Comparison of ENCODE assay signal across 13 mouse cellular contexts in genomic region chr9:7902311-7902710, GRCm38 (mm10). TPM values are rescaled to one million over a fixed set of nuclear protein-coding genes. Genes with fewer than 3 reads are reported as not detected.
DNase-seq lines count a peak whose midpoint lies in the region; ATAC-seq lines count a peak whose summit lies in the region.
"Had no signal": no experiment of that assay in that cellular context is flagged by ENCODE, and none has a peak within 500 bp of the region (broad histone marks: within the 10 kb centered on the region; RNA-seq: fewer than 3 reads in every experiment).

No protein-coding gene starts in this region.

- no peak for DNase-seq in kidney, postnatal 36 days
- DNase-seq in 3T3-L1 (ENCODE audit: low read depth, low spot score) = peak; percentile 22
- DNase-seq in embryo, embryonic 10.5 days (ENCODE audit: low spot score) = peak; percentile 83
- peak; percentile 69 for DNase-seq in limb, embryonic 10.5 days (ENCODE audit: low spot score)
- no peak for DNase-seq in left cerebral cortex, adult 11 months (ENCODE audit: low spot score)
- no peak for DNase-seq in gastrocnemius, adult 18-20 months (ENCODE audit: low spot score)
- DNase-seq in layer of hippocampus, adult 9-10 months (ENCODE audit: low spot score) = no peak
- DNase-seq: adrenal gland, adult 2 months; heart, postnatal 14 days; kidney, adult 18-20 months had no signal

- H3K9ac ChIP-seq in kidney, embryonic 14.5 days (ENCODE audit: low read depth, low read length) = no peak overlapping the region
- H3K9ac ChIP-seq: forebrain, embryonic 13.5 days; midbrain, embryonic 13.5 days had no signal

- no peaks in the 10 kb centered on the region for H3K9me3 ChIP-seq in kidney, embryonic 14.5 days (ENCODE audit: control insufficient read depth, low read length)
- no peaks in the 10 kb centered on the region for H3K9me3 ChIP-seq in limb, embryonic 10.5 days (replicated peaks)
- H3K9me3 ChIP-seq: forebrain, embryonic 13.5 days; midbrain, embryonic 13.5 days had no signal

- H3K27ac ChIP-seq in kidney, embryonic 14.5 days (ENCODE audit: low read depth, low read length) = no peak overlapping the region
- H3K27ac ChIP-seq in limb, embryonic 10.5 days = peak overlapping the region; percentile 77
- H3K27ac ChIP-seq: forebrain, embryonic 13.5 days; midbrain, embryonic 13.5 days had no signal

- H3K4me2 ChIP-seq in kidney, embryonic 14.5 days (replicated peaks; ENCODE audit: low read depth, low read length) = no peak overlapping the region
- H3K4me2 ChIP-seq: forebrain, embryonic 13.5 days; midbrain, embryonic 13.5 days had no signal

- 0 out of 2 replicates have a peak, but pooled peaks cover 6% of the 10 kb centered on the region for H3K4me1 ChIP-seq in kidney, embryonic 14.5 days (ENCODE audit: control insufficient read depth, insufficient read depth, low read length)
- peaks cover 29% of the 10 kb centered on the region for H3K4me1 ChIP-seq in limb, embryonic 10.5 days
- H3K4me1 ChIP-seq: forebrain, embryonic 13.5 days; midbrain, embryonic 13.5 days had no signal

- no peaks in the 10 kb centered on the region for H3K36me3 ChIP-seq in kidney, embryonic 14.5 days (ENCODE audit: control insufficient read depth, insufficient read depth, low read length)
- no peaks in the 10 kb centered on the region for H3K36me3 ChIP-seq in limb, embryonic 10.5 days
- H3K36me3 ChIP-seq: midbrain, embryonic 13.5 days had no signal

- ATAC-seq in kidney, embryonic 14.5 days (ENCODE audit: low FRiP score, low TSS enrichment) = peak; percentile 86
- ATAC-seq: forebrain, embryonic 13.5 days; midbrain, embryonic 13.5 days had no signal

- 5% methylated on average over 7 of the region's 7 CpGs for WGBS in kidney, embryonic 14.5 days
- WGBS in limb, embryonic 10.5 days = 7% methylated on average over 7 of the region's 7 CpGs

- no peaks in the 10 kb centered on the region for H3K27me3 ChIP-seq in kidney, embryonic 14.5 days (ENCODE audit: control insufficient read depth, insufficient read depth, low read length)
- H3K27me3 ChIP-seq in limb, embryonic 10.5 days (ENCODE audit: low read depth, poor library complexity, severe bottlenecking) = no peaks in the 10 kb centered on the region
- H3K27me3 ChIP-seq: forebrain, embryonic 13.5 days; midbrain, embryonic 13.5 days had no signal

- no peak overlapping the region for H3K4me3 ChIP-seq in kidney, embryonic 14.5 days (ENCODE audit: low read length)
- H3K4me3 ChIP-seq in limb, embryonic 10.5 days = peak overlapping the region; percentile 6; the same call in 1 of the 2 replicates
- H3K4me3 ChIP-seq: forebrain, embryonic 13.5 days; midbrain, embryonic 13.5 days had no signal

RNA-seq across cellular contexts. Expression of gene Birc3, which starts 29.3 kb away (rescaled TPM):
- 3.7 and 6.5 TPM in 2 replicates for polyA plus RNA-seq in kidney, embryonic 14.5 days (2014; fragmentation: Nextera tagmentation; extraction: Ambion mirVana)
- 7.4 and 8.2 TPM in 2 replicates for polyA plus RNA-seq in limb, embryonic 10.5 days (2016; fragmentation: Nextera tagmentation; extraction: Ambion mirVana)
- 10 to 100 TPM in 1 of 2 experiments, 1 to 10 TPM in 1; 7.4 to 10.3 TPM for total RNA-seq in gastrocnemius, adult 18-20 months (2021)

Comparison
In these comparisons a context has a peak if more than half of its experiments do, and no peak if none do; other contexts are left out.
1. DNase-seq: peak in 3T3-L1 (single experiment), embryo, embryonic 10.5 days (single experiment) and limb, embryonic 10.5 days (single experiment); none in kidney, postnatal 36 days (0 of 2), left cerebral cortex, adult 11 months (single experiment), gastrocnemius, adult 18-20 months (single experiment) and layer of hippocampus, adult 9-10 months (single experiment).